Mouse (Mus musculus): Measurements from ENCODE around the gene Tmem171.

Gene Tmem171

DNA sequence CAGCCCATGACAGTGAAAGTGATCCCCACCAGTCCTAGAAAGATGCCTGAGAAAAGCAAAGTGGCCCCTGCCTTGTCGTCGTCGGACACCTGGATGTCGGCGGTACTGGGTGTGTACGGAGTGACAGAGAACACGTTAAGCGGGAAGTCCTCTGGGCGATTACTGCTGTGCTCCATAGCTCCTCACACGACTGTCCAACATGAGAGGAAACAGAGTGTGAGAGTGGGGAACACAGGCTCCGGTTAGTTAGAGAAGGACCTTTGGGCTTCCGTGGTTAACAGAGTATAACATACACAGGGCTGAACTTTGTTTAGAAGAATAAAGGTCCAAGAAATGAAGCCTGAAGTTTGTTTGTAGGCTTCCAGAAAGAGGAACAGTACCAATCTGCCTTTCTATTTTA, 57.5 kb downstream of the Tmem171 start, which contains the start of gene Tmem174:
Tmem174 (minus strand) TSS at position 266 of the 400 bp plus-strand sequence.
- DNase-seq = no peak

DNA sequence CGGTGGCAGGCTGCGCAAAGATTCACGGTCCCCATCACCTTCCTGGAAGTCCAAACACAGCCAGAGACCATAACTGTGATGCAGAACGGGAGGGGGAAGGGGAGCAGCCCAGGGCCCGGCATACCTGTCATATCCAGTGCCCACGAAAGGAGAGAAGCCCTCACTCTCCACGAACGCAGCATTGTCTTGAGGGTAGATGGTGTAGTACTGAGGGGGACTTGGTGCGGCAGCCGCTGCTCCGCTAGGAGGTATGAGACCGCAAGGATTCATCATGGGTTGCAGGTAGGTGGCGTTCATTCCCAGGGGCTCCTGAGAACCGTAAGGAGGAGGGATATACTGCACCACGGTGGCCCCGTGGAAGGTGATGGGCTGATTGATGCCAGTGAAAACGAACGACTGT, 58.1 kb downstream of the Tmem171 start:
- DNase-seq = no peak

All from thymus, adult 18-20 months (tissue).